Mouse (Mus musculus): ENCODE results near the gene Syt15. TPM values are rescaled to one million over a fixed set of nuclear protein-coding genes. Genes with fewer than 3 reads are reported as not detected.
"Not testable (repeated sequence)": the region's sequence is repeated elsewhere in the genome, so short reads cannot be mapped to it uniquely, and the experiment has no call there.

Gene Syt15
- polyA plus RNA-seq, 1 experiment from 2014 or later = 0.35 TPM

- DNase-seq (ENCODE audit: low spot score) (no peak), ATAC-seq (replicated peaks; ENCODE audit: low FRiP score) (no peak)
- Histone ChIP-seq H3K36me3 (ENCODE audit: control insufficient read depth, insufficient read depth, low read length) (no peaks in the 10 kb centered on the region), H3K4me2 (ENCODE audit: low read depth, low read length, severe bottlenecking) (no peak overlapping the region), H3K9me3 (ENCODE audit: control insufficient read depth, low read length) (no peaks in the 10 kb centered on the region), H3K4me3 (ENCODE audit: low read depth, low read length) (no peak overlapping the region), H3K27me3 (ENCODE audit: control insufficient read depth, insufficient read depth, low read length) (no peaks in the 10 kb centered on the region), H3K4me1 (replicated peaks; ENCODE audit: control insufficient read depth, insufficient read depth, low read length) (no peaks in the 10 kb centered on the region), H3K27ac (ENCODE audit: low read depth, low read length) (no peak overlapping the region), H3K9ac (ENCODE audit: low read length) (no peak overlapping the region)
- 85% methylated on average over 9 of the region's 9 CpGs for WGBS
Measured at GRCm38 (mm10) chr14:34232866-34233680, 13.7 kb downstream of the Syt15 start.

- 62% methylated on average over 4 of the region's 4 CpGs for WGBS
- no peak for DNase-seq (ENCODE audit: low spot score)
- ATAC-seq (replicated peaks; ENCODE audit: low FRiP score) = no peak
- Histone ChIP-seq H3K4me1 (replicated peaks; ENCODE audit: control insufficient read depth, insufficient read depth, low read length) (no peaks in the 10 kb centered on the region), H3K9me3 (ENCODE audit: control insufficient read depth, low read length) (no peaks in the 10 kb centered on the region), H3K4me3 (ENCODE audit: low read depth, low read length) (no peak overlapping the region), H3K27me3 (ENCODE audit: control insufficient read depth, insufficient read depth, low read length) (no peaks in the 10 kb centered on the region), H3K27ac (ENCODE audit: low read depth, low read length) (no peak overlapping the region), H3K4me2 (ENCODE audit: low read depth, low read length, severe bottlenecking) (no peak overlapping the region), H3K36me3 (ENCODE audit: control insufficient read depth, insufficient read depth, low read length) (no peaks in the 10 kb centered on the region), H3K9ac (ENCODE audit: low read length) (no peak overlapping the region)
Measured at GRCm38 (mm10) chr14:34233846-34234245, 14.5 kb downstream of the Syt15 start.

GRCm38 (mm10) chr14:34234630-34235380, 15.4 kb downstream of the Syt15 start:
- Histone ChIP-seq H3K9ac (ENCODE audit: low read length) (peak overlapping the region; percentile 50), H3K4me2 (ENCODE audit: low read depth, low read length, severe bottlenecking) (peak overlapping the region; percentile 64), H3K36me3 (ENCODE audit: control insufficient read depth, insufficient read depth, low read length) (no peaks in the 10 kb centered on the region), H3K27me3 (ENCODE audit: control insufficient read depth, insufficient read depth, low read length) (no peaks in the 10 kb centered on the region), H3K27ac (ENCODE audit: low read depth, low read length) (no peak overlapping the region), H3K4me3 (ENCODE audit: low read depth, low read length) (peak overlapping the region; percentile 16; the same call in 1 of the 2 replicates), H3K4me1 (replicated peaks; ENCODE audit: control insufficient read depth, insufficient read depth, low read length) (no peaks in the 10 kb centered on the region), H3K9me3 (ENCODE audit: control insufficient read depth, low read length) (no peaks in the 10 kb centered on the region)
- peak; percentile 86 for DNase-seq (ENCODE audit: low spot score)
- WGBS = 3% methylated on average over 16 of the region's 16 CpGs
- ATAC-seq (replicated peaks; ENCODE audit: low FRiP score) = peak; percentile 99

GRCm38 (mm10) chr14:34240263-34240662, 20.9 kb downstream of the Syt15 start:
- Histone ChIP-seq H3K4me3 (ENCODE audit: low read depth, low read length) (no peak overlapping the region), H3K27ac (ENCODE audit: low read depth, low read length) (no peak overlapping the region), H3K9me3 (ENCODE audit: control insufficient read depth, low read length) (no peaks in the 10 kb centered on the region), H3K4me1 (replicated peaks; ENCODE audit: control insufficient read depth, insufficient read depth, low read length) (no peaks in the 10 kb centered on the region), H3K4me2 (ENCODE audit: low read depth, low read length, severe bottlenecking) (no peak overlapping the region), H3K27me3 (ENCODE audit: control insufficient read depth, insufficient read depth, low read length) (no peaks in the 10 kb centered on the region), H3K9ac (ENCODE audit: low read length) (no peak overlapping the region), H3K36me3 (ENCODE audit: control insufficient read depth, insufficient read depth, low read length) (no peaks in the 10 kb centered on the region)
- 90% methylated on average over 10 of the region's 10 CpGs for WGBS
- DNase-seq (ENCODE audit: low spot score) (no peak), ATAC-seq (replicated peaks; ENCODE audit: low FRiP score) (no peak)

DNA sequence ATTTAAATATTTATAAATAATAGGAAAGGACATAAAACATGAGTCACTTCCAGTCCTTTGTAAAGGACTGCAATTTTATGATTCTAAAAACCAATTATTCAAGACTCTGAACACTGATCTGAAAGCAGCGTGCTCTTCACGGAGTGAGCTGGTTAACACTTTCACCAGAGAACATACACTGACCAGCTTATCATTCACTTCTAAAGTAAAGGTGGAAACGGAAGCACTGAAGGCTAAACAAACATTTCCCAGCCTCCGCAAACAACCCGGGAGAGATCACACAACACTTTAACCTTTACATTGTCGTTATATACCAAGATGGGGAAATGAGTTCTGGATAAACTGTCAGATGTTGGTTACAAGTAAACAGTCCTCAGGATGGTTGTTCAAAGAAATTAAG, 21.3 kb downstream of the Syt15 start:
- H3K9me3 ChIP-seq (ENCODE audit: control insufficient read depth, low read length) = no peaks in the 10 kb centered on the region
- no peak overlapping the region for H3K27ac ChIP-seq (ENCODE audit: low read depth, low read length)
- no peaks in the 10 kb centered on the region for H3K4me1 ChIP-seq (replicated peaks; ENCODE audit: control insufficient read depth, insufficient read depth, low read length)
- H3K4me3 ChIP-seq (ENCODE audit: low read depth, low read length) = no peak overlapping the region
- no peak overlapping the region for H3K9ac ChIP-seq (ENCODE audit: low read length)
- no peaks in the 10 kb centered on the region for H3K27me3 ChIP-seq (ENCODE audit: control insufficient read depth, insufficient read depth, low read length)
- no peak overlapping the region for H3K4me2 ChIP-seq (ENCODE audit: low read depth, low read length, severe bottlenecking)
- no peak for ATAC-seq (replicated peaks; ENCODE audit: low FRiP score)
- no peak for DNase-seq (ENCODE audit: low spot score)
- no peaks in the 10 kb centered on the region for H3K36me3 ChIP-seq (ENCODE audit: control insufficient read depth, insufficient read depth, low read length)
- WGBS = 91% methylated on average over 6 of the region's 6 CpGs

DNA sequence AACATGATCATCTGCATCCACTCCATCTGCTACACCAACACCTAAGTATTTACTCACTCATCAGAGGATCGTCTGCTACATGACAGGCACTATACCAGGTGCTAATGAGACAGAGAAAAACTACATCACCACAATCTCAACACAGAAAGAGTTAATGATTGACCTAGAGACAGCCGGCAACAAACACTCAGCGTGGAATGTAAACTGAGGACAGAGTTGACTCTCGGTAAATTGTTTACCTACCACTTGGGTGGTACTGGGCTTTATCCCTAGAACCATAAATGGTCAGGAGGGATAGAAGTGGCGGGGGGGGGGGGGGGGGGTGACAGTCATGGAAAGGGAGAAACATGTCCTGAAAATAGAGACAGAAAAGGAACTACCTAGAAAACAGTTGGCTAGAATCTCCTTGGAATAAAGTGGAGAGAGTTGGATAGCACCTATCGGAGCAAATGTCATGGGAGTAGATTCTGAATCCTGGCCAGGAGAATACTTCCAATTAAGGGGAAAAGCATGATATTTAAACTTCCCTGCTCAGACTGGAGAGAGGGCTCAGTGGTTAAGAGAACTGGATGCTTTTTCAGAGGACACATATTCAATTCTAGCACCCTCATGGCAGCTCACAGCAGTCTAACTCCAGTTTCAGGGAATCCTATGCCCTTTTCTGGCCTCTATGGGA, 33.2 kb downstream of the Syt15 start:
- Histone ChIP-seq H3K27ac (ENCODE audit: low read depth, low read length) (no peak overlapping the region), H3K9me3 (ENCODE audit: control insufficient read depth, low read length) (no peaks in the 10 kb centered on the region), H3K27me3 (ENCODE audit: control insufficient read depth, insufficient read depth, low read length) (no peaks in the 10 kb centered on the region), H3K9ac (ENCODE audit: low read length) (no peak overlapping the region), H3K4me2 (ENCODE audit: low read depth, low read length, severe bottlenecking) (no peak overlapping the region), H3K4me1 (replicated peaks; ENCODE audit: control insufficient read depth, insufficient read depth, low read length) (no peaks in the 10 kb centered on the region), H3K36me3 (ENCODE audit: control insufficient read depth, insufficient read depth, low read length) (no peaks in the 10 kb centered on the region), H3K4me3 (ENCODE audit: low read depth, low read length) (no peak overlapping the region)
- no peak for DNase-seq (ENCODE audit: low spot score)
- ATAC-seq (replicated peaks; ENCODE audit: low FRiP score) = no peak
- WGBS = 84% methylated on average over 5 of the region's 6 CpGs

DNA sequence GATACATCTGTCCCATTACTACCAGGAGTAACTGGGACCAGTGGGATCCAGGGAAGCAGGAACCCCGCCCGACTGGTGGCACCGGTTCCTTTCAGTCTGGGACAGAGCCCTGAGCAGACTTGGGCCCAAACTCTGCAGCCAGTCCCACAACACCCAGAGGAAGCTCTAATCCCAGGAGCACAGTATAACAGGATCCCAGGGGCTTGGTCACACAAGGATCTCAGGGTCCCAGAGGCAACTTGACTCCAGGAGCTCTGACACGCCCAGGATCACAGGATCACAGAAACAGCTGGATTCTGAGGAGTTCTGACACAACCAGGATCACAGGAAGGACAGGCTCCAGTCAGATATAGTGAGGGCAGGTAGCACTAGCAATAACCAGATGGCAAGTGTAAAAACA, 33.9 kb downstream of the Syt15 start:
- Histone ChIP-seq H3K9ac (ENCODE audit: low read length) (no peak overlapping the region), H3K9me3 (ENCODE audit: control insufficient read depth, low read length) (no peaks in the 10 kb centered on the region), H3K36me3 (ENCODE audit: control insufficient read depth, insufficient read depth, low read length) (no peaks in the 10 kb centered on the region), H3K4me1 (replicated peaks; ENCODE audit: control insufficient read depth, insufficient read depth, low read length) (no peaks in the 10 kb centered on the region), H3K4me2 (ENCODE audit: low read depth, low read length, severe bottlenecking) (no peak overlapping the region), H3K27me3 (ENCODE audit: control insufficient read depth, insufficient read depth, low read length) (no peaks in the 10 kb centered on the region), H3K4me3 (ENCODE audit: low read depth, low read length) (no peak overlapping the region), H3K27ac (ENCODE audit: low read depth, low read length) (no peak overlapping the region)
- DNase-seq (ENCODE audit: low spot score) = no peak
- ATAC-seq (replicated peaks; ENCODE audit: low FRiP score) = no peak
- 90% methylated on average over 4 of the region's 4 CpGs for WGBS

GRCm38 (mm10) chr14:34258525-34258924, 39.1 kb downstream of the Syt15 start:
- ATAC-seq (replicated peaks; ENCODE audit: low FRiP score); H3K36me3 ChIP-seq (ENCODE audit: control insufficient read depth, insufficient read depth, low read length); H3K4me1 ChIP-seq (replicated peaks; ENCODE audit: control insufficient read depth, insufficient read depth, low read length); H3K9me3 ChIP-seq (ENCODE audit: control insufficient read depth, low read length); H3K9ac ChIP-seq (ENCODE audit: low read length); H3K4me3 ChIP-seq (ENCODE audit: low read depth, low read length); H3K27me3 ChIP-seq (ENCODE audit: control insufficient read depth, insufficient read depth, low read length); DNase-seq (ENCODE audit: low spot score); H3K4me2 ChIP-seq (ENCODE audit: low read depth, low read length, severe bottlenecking); H3K27ac ChIP-seq (ENCODE audit: low read depth, low read length): not testable (repeated sequence)
- WGBS = 80% methylated on average over 3 of the region's 3 CpGs

Measured in forebrain, embryonic 11.5 days (tissue).